Mouse (Mus musculus) adipocyte (in vitro differentiated cells): ENCODE data around the gene Cars2.
"Not testable (repeated sequence)": the region's sequence is repeated elsewhere in the genome, so short reads cannot be mapped to it uniquely, and the experiment has no call there.

Experiments
- DNase-seq: peaks from one replicate; pipeline ENCODE4 v3.0.0-alpha.2; 2016; ENCODE audit warnings: low spot score

Cars2 gene

DNA sequence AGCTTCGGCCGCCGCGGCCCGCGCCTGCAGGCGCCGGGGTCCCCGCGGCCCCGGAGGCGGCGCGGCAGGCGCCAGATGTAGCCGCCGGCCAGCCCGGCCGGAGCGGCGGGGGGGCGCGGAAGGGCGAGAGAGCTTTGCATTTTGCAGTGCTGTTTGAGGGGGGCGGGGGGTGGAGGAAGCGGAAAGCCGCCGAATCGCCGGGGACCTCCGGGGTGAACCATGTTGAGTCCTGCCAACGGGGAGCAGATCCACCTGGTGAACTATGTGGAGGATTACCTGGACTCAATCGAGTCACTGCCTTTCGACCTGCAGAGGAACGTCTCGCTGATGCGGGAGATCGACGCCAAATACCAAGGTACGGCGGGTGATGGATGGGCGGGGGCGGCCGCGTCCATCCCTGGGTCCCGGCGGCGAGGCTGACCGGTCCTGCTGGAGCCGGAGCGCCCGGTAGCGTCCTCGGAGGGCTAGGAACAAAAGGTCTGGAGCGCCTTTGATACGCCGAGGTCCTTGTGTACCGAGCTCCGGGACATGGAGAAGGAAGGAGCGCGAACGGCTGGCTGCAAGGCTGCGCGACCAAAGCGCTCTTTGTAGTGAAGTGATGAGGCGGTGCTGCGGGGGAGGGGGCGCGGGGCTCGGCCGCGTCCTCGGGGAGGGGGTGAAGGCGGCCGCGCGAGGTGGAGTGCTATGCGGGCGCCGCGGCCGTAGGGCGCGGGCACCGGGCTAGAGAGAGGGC, 6.3 kb upstream of the Cars2 start:
- peak; percentile 53 for DNase-seq

GRCm38 (mm10) chr8:11555720-11556591, 5.4 kb upstream of the Cars2 start:
- DNase-seq, result peak; percentile 99

DNA sequence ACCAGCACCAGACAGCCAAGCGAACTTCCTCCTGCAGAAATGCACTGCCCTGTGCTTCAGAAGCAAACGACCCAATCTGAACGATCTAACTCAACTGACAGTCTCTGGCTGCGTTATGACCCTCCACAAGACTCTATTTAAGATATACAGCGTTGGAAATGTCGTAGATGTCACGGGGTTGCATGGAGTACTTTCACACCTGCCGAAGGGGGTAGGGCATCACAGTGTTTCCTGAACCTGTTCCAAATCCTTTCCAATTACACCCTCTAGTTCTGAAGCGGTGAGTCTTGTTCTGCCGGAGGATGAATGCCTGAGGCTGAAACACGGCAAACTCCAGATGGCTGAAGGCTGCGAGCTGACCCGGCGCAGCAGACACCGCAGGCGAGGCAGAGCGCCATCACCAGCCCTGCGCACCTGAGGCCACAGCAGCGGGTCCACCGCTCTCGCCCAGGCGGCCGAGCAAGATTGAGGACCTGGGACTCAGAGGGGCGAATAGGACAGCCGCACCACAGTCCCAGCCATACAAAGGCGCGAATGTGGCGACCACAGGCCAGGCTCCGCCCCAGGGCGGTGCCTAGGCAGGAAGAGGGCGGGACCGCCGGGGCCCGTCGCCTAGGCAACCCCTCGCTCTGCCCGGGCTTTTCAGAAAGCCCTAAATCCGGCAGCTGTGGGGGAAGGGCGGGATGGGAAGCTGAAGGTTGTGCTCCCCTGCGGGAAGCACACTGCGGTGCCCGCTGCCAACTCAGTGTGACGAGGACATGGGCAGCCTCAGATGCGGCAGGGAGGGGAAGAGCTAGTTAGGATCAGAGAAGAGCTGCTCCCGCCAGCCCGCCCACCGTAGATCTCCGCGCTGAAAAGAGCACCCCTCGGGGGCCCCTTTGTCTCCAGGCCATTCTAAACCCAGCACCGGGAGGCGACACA, 4.5 kb upstream of the Cars2 start, which contains the start of gene Ing1:
Gene Ing1, plus strand, starts transcription at position 773 of the 921 bp plus-strand sequence.
- peak; percentile 94 for DNase-seq

DNA sequence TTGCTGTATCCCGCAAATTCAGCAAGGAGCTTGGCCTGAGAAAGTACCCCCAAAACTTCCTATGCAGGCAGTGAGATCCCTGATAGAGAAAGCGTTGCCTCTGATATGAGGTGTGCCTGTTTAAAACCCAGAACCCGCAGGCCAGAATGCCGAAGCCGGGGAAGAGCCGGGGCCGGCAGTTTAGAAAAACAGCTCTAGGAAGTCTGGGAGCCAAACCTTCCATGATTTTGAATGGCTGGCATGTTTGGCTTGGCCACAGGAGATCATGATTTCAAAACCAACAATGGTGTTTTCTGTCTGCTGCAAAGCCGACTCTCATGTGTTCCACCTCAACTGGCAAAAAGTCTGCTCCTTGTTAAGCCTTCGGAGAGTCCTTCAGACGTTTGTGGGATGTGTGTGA, 1.8 kb upstream of the Cars2 start:
- DNase-seq, result no peak

GRCm38 (mm10) chr8:11551497-11551896, 914 bp upstream of the Cars2 start:
- not testable (repeated sequence) for DNase-seq

GRCm38 (mm10) chr8:11549706-11550105, 877 bp downstream of the Cars2 start:
- DNase-seq, result peak; percentile 76

- no peak for DNase-seq
Observed at GRCm38 (mm10) chr8:11547063-11547462, 3.5 kb downstream of the Cars2 start.

DNA sequence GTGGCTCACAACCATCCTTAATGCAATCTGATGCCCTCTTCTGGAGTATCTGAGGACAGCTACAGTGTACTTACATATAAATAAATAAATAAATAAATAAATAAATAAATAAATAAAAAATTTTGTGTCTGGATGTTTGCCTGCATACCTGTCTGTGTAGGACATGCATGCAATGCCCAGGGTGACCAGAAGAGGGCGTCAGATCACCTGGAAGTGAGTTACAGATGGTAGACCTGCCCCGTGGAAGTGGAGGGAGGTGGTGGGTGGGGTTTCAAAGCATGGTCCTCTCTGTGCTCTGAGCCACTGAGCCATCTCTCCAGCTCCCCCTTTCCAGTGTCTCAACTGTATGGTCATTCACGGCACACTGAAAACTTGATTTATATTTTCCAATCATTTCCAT, 6.2 kb downstream of the Cars2 start:
- no peak for DNase-seq

DNA sequence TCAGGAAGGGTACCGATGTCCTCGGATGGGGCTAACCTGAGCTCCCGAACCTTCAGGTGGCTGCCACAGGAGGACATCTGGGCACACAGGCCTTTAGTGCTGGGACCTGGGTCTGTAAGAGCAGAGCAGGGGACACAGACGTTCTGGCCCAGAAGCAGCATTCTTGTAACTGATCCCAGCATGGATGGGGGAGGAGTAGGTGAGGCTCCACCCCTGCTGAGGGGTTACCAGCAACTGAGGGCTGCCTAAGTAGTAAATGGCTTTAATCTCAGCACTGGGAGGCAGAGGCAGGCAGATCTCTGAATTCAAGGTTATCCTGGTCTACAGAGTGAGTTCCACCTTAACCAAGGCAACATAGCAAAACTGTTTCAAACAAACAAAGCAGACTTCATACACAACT, 7.7 kb downstream of the Cars2 start:
- DNase-seq, result no peak

DNA sequence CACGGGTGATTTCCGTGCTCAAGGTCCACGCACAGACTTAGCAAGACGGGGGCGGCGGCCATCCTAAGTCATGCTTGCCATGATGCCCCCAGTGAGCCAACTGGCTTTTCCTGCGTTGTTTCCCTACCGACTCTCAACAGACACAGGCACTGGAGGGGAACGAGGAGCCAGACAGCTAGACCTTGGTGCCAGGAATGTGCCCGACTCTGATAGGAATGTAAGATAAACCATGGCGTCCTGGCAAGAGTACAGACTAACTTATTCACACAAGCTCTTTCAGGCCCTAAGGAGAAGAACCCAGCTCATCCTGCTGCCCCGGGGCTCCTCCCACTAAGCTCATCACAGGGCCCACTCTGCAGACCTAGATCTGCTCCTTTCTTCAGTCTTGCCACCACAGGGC, 8.6 kb downstream of the Cars2 start:
- DNase-seq, result no peak

DNA sequence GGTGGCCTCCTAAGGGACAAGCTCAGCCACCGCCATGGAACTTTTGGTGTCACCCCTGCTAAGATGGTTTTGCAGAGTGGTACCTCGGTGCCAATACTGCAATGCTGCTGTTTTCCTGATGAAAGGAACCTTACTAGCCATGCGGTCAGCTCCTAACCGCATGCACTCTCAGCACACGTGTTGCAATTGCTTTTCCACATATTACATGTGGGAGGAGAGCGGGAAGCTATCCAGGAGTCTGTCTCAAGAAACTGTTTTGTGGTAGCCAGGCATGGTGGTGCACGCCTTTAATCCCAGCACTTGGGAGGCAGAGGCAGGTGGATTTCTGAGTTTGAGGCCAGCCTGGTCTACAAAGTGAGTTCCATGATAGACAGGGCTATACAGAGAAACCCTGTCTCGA, 10.4 kb downstream of the Cars2 start:
- no peak for DNase-seq

GRCm38 (mm10) chr8:11539049-11539448, 11.5 kb downstream of the Cars2 start:
- no peak for DNase-seq

- DNase-seq, result no peak
Observed at GRCm38 (mm10) chr8:11534494-11534893, 16.1 kb downstream of the Cars2 start.

DNA sequence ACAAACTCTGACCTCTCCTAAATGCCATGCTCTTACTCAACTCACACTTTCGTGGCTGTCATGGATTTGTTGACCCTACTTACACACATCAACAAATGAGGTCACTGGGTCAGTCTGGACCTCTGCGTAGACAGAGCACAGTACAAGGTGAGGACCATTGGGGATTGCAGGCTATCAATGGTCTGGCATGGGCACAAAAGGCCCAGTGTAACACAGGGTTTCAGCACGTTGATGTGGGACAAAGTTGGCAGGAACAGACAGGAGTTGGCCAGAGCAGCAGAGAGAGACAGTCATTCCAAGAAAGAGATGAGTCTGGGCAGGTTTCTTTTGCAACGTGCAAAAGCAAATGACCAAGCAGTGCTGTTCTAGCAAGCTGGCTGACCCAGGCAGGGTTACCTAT, 19.7 kb downstream of the Cars2 start:
- DNase-seq, result peak; percentile 40

DNA sequence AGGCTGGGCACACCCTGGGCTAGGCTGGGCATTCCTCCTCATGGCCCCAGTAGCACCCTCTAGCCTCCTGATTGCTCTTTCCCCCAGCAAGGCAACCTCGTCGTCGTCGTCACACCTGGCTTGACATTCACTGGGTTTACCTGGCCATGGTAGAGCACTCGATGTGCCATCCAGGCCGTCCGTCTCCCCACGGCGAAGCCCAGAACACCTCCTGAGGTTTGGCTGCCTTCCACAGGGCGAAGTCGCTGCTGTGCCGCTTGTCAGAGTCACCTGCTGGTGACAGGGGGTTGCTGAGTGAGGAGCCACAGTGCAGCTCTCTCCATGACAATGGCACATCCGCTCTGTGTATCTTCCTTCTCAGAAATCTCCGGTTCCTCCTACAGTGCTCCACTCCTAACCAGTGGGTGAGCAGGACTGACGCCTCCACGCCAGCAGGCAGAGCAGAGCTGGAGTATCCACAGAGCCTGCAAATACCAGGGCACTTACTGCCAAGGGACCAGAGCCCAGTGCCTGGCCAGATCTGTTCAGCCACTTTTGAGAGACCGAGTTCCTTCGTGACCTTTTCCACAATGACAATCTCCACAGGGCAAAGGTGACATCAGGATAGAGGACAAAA, 20.3 kb downstream of the Cars2 start:
- DNase-seq, result no peak

GRCm38 (mm10) chr8:11523331-11523730, 27.3 kb downstream of the Cars2 start:
- no peak for DNase-seq

DNA sequence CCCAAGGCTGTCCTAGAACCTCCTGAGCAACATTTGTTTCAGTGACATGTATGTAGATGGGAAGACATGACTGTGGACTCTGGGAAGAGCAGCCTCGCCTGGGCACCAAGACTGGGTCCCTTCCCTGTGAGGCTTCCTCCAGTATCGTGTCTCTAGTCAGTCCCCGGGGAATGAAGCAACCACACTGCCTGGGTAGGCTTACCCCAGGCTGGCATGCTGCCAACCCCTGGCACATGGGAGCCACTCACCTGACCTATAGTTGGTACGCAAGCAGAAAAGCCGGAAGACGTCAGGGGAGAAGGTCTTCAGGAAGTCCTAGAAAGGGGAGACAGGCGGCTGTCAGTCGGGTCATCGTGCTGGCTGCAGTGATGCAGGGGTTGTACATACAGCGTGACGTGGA, 31.9 kb downstream of the Cars2 start:
- DNase-seq, result no peak

GRCm38 (mm10) chr8:11518056-11518396, 32.6 kb downstream of the Cars2 start:
- DNase-seq, result no peak

DNA sequence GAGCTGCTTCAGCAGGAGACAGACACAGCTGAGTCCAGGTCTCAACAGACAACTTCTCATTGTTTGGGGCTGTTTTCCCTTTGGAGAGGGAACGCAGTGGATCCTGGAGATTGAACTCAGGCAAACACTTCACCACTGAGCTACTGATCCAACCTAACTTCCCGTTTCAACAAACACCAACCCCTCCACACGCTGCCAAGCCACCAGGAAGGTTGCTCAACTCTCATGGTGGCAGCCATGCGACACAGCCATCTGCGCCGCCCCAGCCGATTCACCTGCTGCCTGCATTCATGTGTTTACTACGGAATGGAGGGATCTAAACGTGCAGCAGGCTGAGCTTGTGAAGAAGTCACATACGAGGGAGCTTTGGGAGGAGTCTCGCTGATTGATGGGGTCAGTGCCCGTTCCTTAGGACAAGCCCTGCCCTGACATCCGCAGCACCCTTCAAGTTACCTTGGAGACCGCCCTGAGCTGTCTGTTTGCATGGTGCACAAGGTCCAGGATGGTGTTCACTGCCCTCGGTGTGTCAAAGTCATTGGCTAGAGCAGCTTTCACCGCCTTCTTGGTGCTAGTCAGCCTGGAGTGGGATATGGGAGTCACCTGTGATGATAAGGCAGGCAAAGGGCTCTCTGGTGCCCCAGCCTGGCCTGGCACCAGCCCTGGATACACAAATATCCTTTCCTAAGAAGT, 33.1 kb downstream of the Cars2 start:
- no peak for DNase-seq

DNA sequence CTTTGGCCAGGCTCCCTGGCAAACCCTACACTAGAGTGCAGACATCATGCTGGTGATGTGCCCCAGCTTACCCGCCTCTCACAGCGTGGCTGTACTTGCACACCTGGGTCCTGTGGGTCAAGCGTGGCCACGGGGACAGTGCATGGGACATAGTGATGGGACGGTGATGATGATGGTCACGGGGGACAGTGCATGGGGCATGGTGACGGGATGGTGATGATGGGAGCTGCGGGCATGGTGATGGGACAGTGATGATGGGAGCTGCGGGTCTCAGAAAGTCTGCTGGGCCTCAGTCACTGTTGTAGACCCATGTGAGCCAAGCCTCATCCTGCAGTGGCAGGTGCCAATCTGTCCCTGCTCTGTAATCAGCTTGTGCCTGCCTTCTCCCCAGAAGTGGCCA, 34.3 kb downstream of the Cars2 start:
- no peak for DNase-seq

GRCm38 (mm10) chr8:11513247-11513646, 37.3 kb downstream of the Cars2 start:
- DNase-seq, result no peak
